Mouse (Mus musculus) gastrocnemius, adult 18-20 months (tissue): ENCODE measurements around the gene Crabp2. TPM values are rescaled to one million over a fixed set of nuclear protein-coding genes. Genes with fewer than 3 reads are reported as not detected.

Source experiments
- DNase-seq: peaks from one replicate; pipeline ENCODE4 v3.0.0; 2021; ENCODE audit warnings: low spot score
- total RNA-seq, 2 experiments: library from RNA; stranded (reverse); gene quantifications; 2 replicates each; pipeline ENCODE4 v1.2.3; 2021

The Crabp2 gene
- total RNA-seq, 2 experiments from 2014 or later, result 0.57 TPM; not detected in 1

- DNase-seq, result no peak
These were observed 35.2 kb downstream of the Crabp2 start for GRCm38 (mm10) chr3:87983627-87984026.

GRCm38 (mm10) chr3:87984094-87984493 lies 35.6 kb downstream of the Crabp2 start:
- DNase-seq, result no peak

- no peak for DNase-seq
These were observed 37.2 kb downstream of the Crabp2 start for GRCm38 (mm10) chr3:87985505-87986320.

GRCm38 (mm10) chr3:87986868-87987267 lies 38.4 kb downstream of the Crabp2 start:
- peak; percentile 95 for DNase-seq

- no peak for DNase-seq
These were observed 39.2 kb downstream of the Crabp2 start for GRCm38 (mm10) chr3:87987633-87988032.

GRCm38 (mm10) chr3:87988068-87988467 lies 39.6 kb downstream of the Crabp2 start:
- no peak for DNase-seq

GRCm38 (mm10) chr3:87989935-87990334 lies 41.5 kb downstream of the Crabp2 start:
- no peak for DNase-seq

GRCm38 (mm10) chr3:87993436-87993835 lies 45.0 kb downstream of the Crabp2 start:
- DNase-seq, result no peak

GRCm38 (mm10) chr3:87995331-87995730 lies 46.9 kb downstream of the Crabp2 start:
- DNase-seq, result no peak

GRCm38 (mm10) chr3:87996401-87996800 lies 47.9 kb downstream of the Crabp2 start:
- DNase-seq, result no peak

GRCm38 (mm10) chr3:87996971-87997614 lies 48.6 kb downstream of the Crabp2 start:
- DNase-seq, result no peak

GRCm38 (mm10) chr3:87998747-87999146 lies 50.3 kb downstream of the Crabp2 start:
- no peak for DNase-seq

- no peak for DNase-seq
These were observed 50.9 kb downstream of the Crabp2 start for GRCm38 (mm10) chr3:87999243-87999895.

- no peak for DNase-seq
These were observed 51.7 kb downstream of the Crabp2 start, which contains the start of gene Bcan for GRCm38 (mm10) chr3:88000181-88000580. TSS of gene Bcan (minus strand) at chr3:88000230.

- DNase-seq, result no peak
These were observed 52.5 kb downstream of the Crabp2 start for GRCm38 (mm10) chr3:88000816-88001595.

- no peak for DNase-seq
These were observed 54.0 kb downstream of the Crabp2 start for GRCm38 (mm10) chr3:88002291-88002976.

Other genes starting within 250 kb of the Crabp2 start
- not detected for gene Lrrc71, start 200.0 kb upstream of the Crabp2 start, total RNA-seq
- gene Ntrk1, start 153.5 kb upstream of the Crabp2 start, total RNA-seq, result not detected
- not detected for gene Insrr, start 151.7 kb upstream of the Crabp2 start, total RNA-seq
- gene Pear1, start 124.4 kb upstream of the Crabp2 start, total RNA-seq, result 1 to 10 TPM; 6.3 to 6.4 TPM
- gene Sh2d2a, start 101.9 kb upstream of the Crabp2 start, total RNA-seq, result not detected
- 10 to 100 TPM; 48.3 to 55.2 TPM for gene Prcc, start 63.1 kb upstream of the Crabp2 start, total RNA-seq
- 100 to 1,000 TPM; 219 to 232 TPM for gene Hdgf, start 42.3 kb upstream of the Crabp2 start, total RNA-seq
- gene Mrpl24, start 29.2 kb upstream of the Crabp2 start, total RNA-seq, result 10 to 100 TPM; 42.2 to 49.1 TPM
- 1 to 10 TPM; 6.3 to 8.1 TPM for gene Isg20l2, start 18.4 kb upstream of the Crabp2 start, total RNA-seq
- 1 to 10 TPM; 3.2 to 3.4 TPM for gene Rrnad1, start 17.9 kb upstream of the Crabp2 start, total RNA-seq
- gene Nes, start 22.4 kb downstream of the Crabp2 start, total RNA-seq, result 10 to 100 TPM; 10.8 to 24.9 TPM
- not detected for gene Bcan, start 51.6 kb downstream of the Crabp2 start, total RNA-seq
- gene Hapln2, start 78.9 kb downstream of the Crabp2 start, total RNA-seq, result not detected
- gene Gpatch4, start 94.4 kb downstream of the Crabp2 start, total RNA-seq, result 10 to 100 TPM; 20.3 to 20.4 TPM
- gene Naxe, start 109.8 kb downstream of the Crabp2 start, total RNA-seq, result 10 to 100 TPM; 49.1 to 52.6 TPM
- gene Ttc24, start 129.6 kb downstream of the Crabp2 start, total RNA-seq, result not detected
- gene Iqgap3, start 133.3 kb downstream of the Crabp2 start, total RNA-seq, result under 1 TPM; 0.21 to 0.39 TPM
- gene Mef2d, start 193.7 kb downstream of the Crabp2 start, total RNA-seq, result 100 to 1,000 TPM; 174 to 196 TPM